Mouse (Mus musculus): ENCODE measurements around the gene Myo18a. TPM values are rescaled to one million over a fixed set of nuclear protein-coding genes. Genes with fewer than 3 reads are reported as not detected.

The Myo18a gene
- polyA plus RNA-seq, 2 experiments, result 42.9 to 43.5 TPM

- Histone ChIP-seq H3K4me1 (ENCODE audit: control insufficient read depth, insufficient read depth, low read length) (peaks cover 8% of the 10 kb centered on the region; the same call in 1 of the 2 replicates), H3K36me3 (ENCODE audit: control insufficient read depth, insufficient read depth, low read length) (peaks cover 71% of the 10 kb centered on the region), H3K9ac (ENCODE audit: low read depth, low read length, severe bottlenecking) (0 out of 2 replicates have a peak overlapping the region, but pooled peaks have one; percentile 2), H3K27me3 (ENCODE audit: control insufficient read depth, insufficient read depth, low read length) (no peaks in the 10 kb centered on the region), H3K4me2 (replicated peaks; ENCODE audit: low read depth, low read length, severe bottlenecking) (no peak overlapping the region), H3K9me3 (ENCODE audit: control insufficient read depth, low read length) (no peaks in the 10 kb centered on the region), H3K4me3 (replicated peaks; ENCODE audit: low read length) (no peak overlapping the region), H3K27ac (replicated peaks; ENCODE audit: low read depth, low read length) (peak overlapping the region; percentile 48; the same call in 1 of the 2 replicates)
- no peak for TF ChIP-seq POLR2A (IDR thresholded peaks at IDR 0.05; ENCODE audit: borderline replicate concordance, extremely low read depth, insufficient read depth, insufficient read length)
- 36% methylated on average over 4 of the region's 4 CpGs for WGBS
- ATAC-seq (ENCODE audit: low FRiP score, low read depth) (0 out of 2 replicates have a peak, but pooled peaks have one; percentile 20), DNase-seq (ENCODE audit: low spot score) (no peak)
These were observed 73.7 kb downstream of the Myo18a start for GRCm38 (mm10) chr11:77836751-77837150.

- 81% methylated on average over 5 of the region's 5 CpGs for WGBS
- no peak overlapping the region for H3K9ac ChIP-seq (ENCODE audit: low read depth, low read length, severe bottlenecking)
- ATAC-seq (ENCODE audit: low FRiP score, low read depth) (no peak), DNase-seq (ENCODE audit: low spot score) (no peak)
- no peak for TF ChIP-seq POLR2A (IDR thresholded peaks at IDR 0.05; ENCODE audit: borderline replicate concordance, extremely low read depth, insufficient read depth, insufficient read length)
- H3K4me2 ChIP-seq (replicated peaks; ENCODE audit: low read depth, low read length, severe bottlenecking), result no peak overlapping the region
- no peaks in the 10 kb centered on the region for H3K27me3 ChIP-seq (ENCODE audit: control insufficient read depth, insufficient read depth, low read length)
- H3K4me3 ChIP-seq (replicated peaks; ENCODE audit: low read length), result no peak overlapping the region
- peaks cover 8% of the 10 kb centered on the region; the same call in 1 of the 2 replicates for H3K4me1 ChIP-seq (ENCODE audit: control insufficient read depth, insufficient read depth, low read length)
- peaks cover 74% of the 10 kb centered on the region for H3K36me3 ChIP-seq (ENCODE audit: control insufficient read depth, insufficient read depth, low read length)
- no peak overlapping the region for H3K27ac ChIP-seq (replicated peaks; ENCODE audit: low read depth, low read length)
- no peaks in the 10 kb centered on the region for H3K9me3 ChIP-seq (ENCODE audit: control insufficient read depth, low read length)
These were observed 74.8 kb downstream of the Myo18a start for GRCm38 (mm10) chr11:77837856-77838255.

GRCm38 (mm10) chr11:77840523-77841245, 77.6 kb downstream of the Myo18a start:
- WGBS, result 51% methylated on average over 16 of the region's 16 CpGs
- H3K4me3 ChIP-seq (replicated peaks; ENCODE audit: low read length), result no peak overlapping the region

GRCm38 (mm10) chr11:77843068-77843905, 80.2 kb downstream of the Myo18a start:
- H3K9ac ChIP-seq (ENCODE audit: low read depth, low read length, severe bottlenecking), result no peak overlapping the region
- TF ChIP-seq POLR2A (IDR thresholded peaks at IDR 0.05; ENCODE audit: borderline replicate concordance, extremely low read depth, insufficient read depth, insufficient read length), result no peak
- H3K27ac ChIP-seq (replicated peaks; ENCODE audit: low read depth, low read length), result no peak overlapping the region
- no peak for DNase-seq (ENCODE audit: low spot score)
- no peak for ATAC-seq (ENCODE audit: low FRiP score, low read depth)
- H3K4me1 ChIP-seq (ENCODE audit: control insufficient read depth, insufficient read depth, low read length), result 0 out of 2 replicates have a peak, but pooled peaks cover 2% of the 10 kb centered on the region
- 86% methylated on average over 21 of the region's 21 CpGs for WGBS
- no peak overlapping the region for H3K4me2 ChIP-seq (replicated peaks; ENCODE audit: low read depth, low read length, severe bottlenecking)
- H3K9me3 ChIP-seq (ENCODE audit: control insufficient read depth, low read length), result no peaks in the 10 kb centered on the region
- no peak overlapping the region for H3K4me3 ChIP-seq (replicated peaks; ENCODE audit: low read length)
- H3K36me3 ChIP-seq (ENCODE audit: control insufficient read depth, insufficient read depth, low read length), result peaks cover 75% of the 10 kb centered on the region
- no peaks in the 10 kb centered on the region for H3K27me3 ChIP-seq (ENCODE audit: control insufficient read depth, insufficient read depth, low read length)

More at GRCm38 (mm10) chr11:77840523-77841245, 77.6 kb downstream of the Myo18a start:
- Histone ChIP-seq H3K36me3 (ENCODE audit: control insufficient read depth, insufficient read depth, low read length) (peaks cover 74% of the 10 kb centered on the region), H3K27ac (replicated peaks; ENCODE audit: low read depth, low read length) (no peak overlapping the region), H3K4me1 (ENCODE audit: control insufficient read depth, insufficient read depth, low read length) (peaks cover 8% of the 10 kb centered on the region; the same call in 1 of the 2 replicates), H3K27me3 (ENCODE audit: control insufficient read depth, insufficient read depth, low read length) (no peaks in the 10 kb centered on the region), H3K4me2 (replicated peaks; ENCODE audit: low read depth, low read length, severe bottlenecking) (no peak overlapping the region), H3K9ac (ENCODE audit: low read depth, low read length, severe bottlenecking) (no peak overlapping the region; the same call in 1 of the 2 replicates), H3K9me3 (ENCODE audit: control insufficient read depth, low read length) (no peaks in the 10 kb centered on the region)
- ATAC-seq (ENCODE audit: low FRiP score, low read depth) (no peak), DNase-seq (ENCODE audit: low spot score) (no peak)
- no peak for TF ChIP-seq POLR2A (IDR thresholded peaks at IDR 0.05; ENCODE audit: borderline replicate concordance, extremely low read depth, insufficient read depth, insufficient read length)

GRCm38 (mm10) chr11:77843906-77844200, 80.8 kb downstream of the Myo18a start:
- Histone ChIP-seq H3K4me3 (replicated peaks; ENCODE audit: low read length) (no peak overlapping the region), H3K27ac (replicated peaks; ENCODE audit: low read depth, low read length) (no peak overlapping the region), H3K4me2 (replicated peaks; ENCODE audit: low read depth, low read length, severe bottlenecking) (no peak overlapping the region), H3K36me3 (ENCODE audit: control insufficient read depth, insufficient read depth, low read length) (peaks cover 80% of the 10 kb centered on the region), H3K4me1 (ENCODE audit: control insufficient read depth, insufficient read depth, low read length) (0 out of 2 replicates have a peak, but pooled peaks cover 2% of the 10 kb centered on the region), H3K27me3 (ENCODE audit: control insufficient read depth, insufficient read depth, low read length) (no peaks in the 10 kb centered on the region), H3K9ac (ENCODE audit: low read depth, low read length, severe bottlenecking) (no peak overlapping the region), H3K9me3 (ENCODE audit: control insufficient read depth, low read length) (no peaks in the 10 kb centered on the region)
- TF ChIP-seq POLR2A (IDR thresholded peaks at IDR 0.05; ENCODE audit: borderline replicate concordance, extremely low read depth, insufficient read depth, insufficient read length), result no peak
- no peak for DNase-seq (ENCODE audit: low spot score)
- no peak for ATAC-seq (ENCODE audit: low FRiP score, low read depth)
- 39% methylated on average over 4 of the region's 4 CpGs for WGBS
